Mouse (Mus musculus) hindbrain, embryonic 13.5 days (tissue): ENCODE results near the gene Ech1. TPM values are rescaled to one million over a fixed set of nuclear protein-coding genes. Genes with fewer than 3 reads are reported as not detected.
"Not testable (repeated sequence)": the region's sequence is repeated elsewhere in the genome, so short reads cannot be mapped to it uniquely, and the experiment has no call there.

Source experiments
- ATAC-seq: fragments of 200-750 bp; cut with Nextera tagmentation; 2 replicates; pipeline ENCODE4 v1.8.0; 2017; ENCODE audit warnings: moderate TSS enrichment; ENCODE audit not compliant: low FRiP score
- H3K27ac ChIP-seq: fragments of 300-500 bp; sonication (generic); 2 replicates; pipeline ENCODE4 v1.5.1; 2015; ENCODE audit warnings: inconsistent platforms, mild to moderate bottlenecking, moderate library complexity
- H3K27me3 ChIP-seq: fragments of 300-500 bp; sonication (generic); 2 replicates; pipeline ENCODE4 v1.6.1; 2015; ENCODE audit warnings: mild to moderate bottlenecking, inconsistent platforms
- H3K36me3 ChIP-seq: fragments of 300-500 bp; sonication (generic); 2 replicates; pipeline ENCODE4 v1.6.1; 2015; ENCODE audit warnings: mild to moderate bottlenecking, inconsistent platforms
- H3K4me1 ChIP-seq: fragments of 300-500 bp; sonication (generic); replicated peaks from 2 replicates; pipeline ENCODE4 v1.6.1; 2015; ENCODE audit warnings: inconsistent platforms
- H3K4me2 ChIP-seq: fragments of 300-500 bp; sonication (generic); 2 replicates; pipeline ENCODE4 v1.6.1; 2015; ENCODE audit warnings: inconsistent platforms, mild to moderate bottlenecking, moderate library complexity
- H3K4me3 ChIP-seq: fragments of 300-500 bp; sonication (generic); 2 replicates; pipeline ENCODE4 v1.5.1; 2015; ENCODE audit warnings: mild to moderate bottlenecking, inconsistent platforms
- H3K9ac ChIP-seq: fragments of 300-500 bp; sonication (generic); 2 replicates; pipeline ENCODE4 v1.6.1; 2015; ENCODE audit warnings: mild to moderate bottlenecking, inconsistent platforms
- H3K9me3 ChIP-seq: fragments of 300-500 bp; sonication (generic); 2 replicates; pipeline ENCODE4 v1.6.1; 2016; ENCODE audit warnings: inconsistent platforms
- WGBS: fragments of 180-500 bp; shearing (Covaris S2); methylation state at CpG from one replicate; pipeline ENCODE4 v1.1.7; 2015; 5-methylcytosine and 5-hydroxymethylcytosine counted together
- polyA plus RNA-seq: library from polyadenylated mRNA; unstranded; fragments of >200 nt; fragmentation: Nextera tagmentation; extraction: Ambion mirVana; gene quantifications from 2 replicates; pipeline ENCODE4 v1.2.1, GENCODE M21; 2015

The Ech1 gene
- polyA plus RNA-seq, 1 experiment from 2014 or later = 87.5 TPM

GRCm38 (mm10) chr7:28850642-28851041 is 25.6 kb downstream of the Ech1 start:
- Histone ChIP-seq H3K27me3 (no peaks in the 10 kb centered on the region), H3K4me3 (no peak overlapping the region), H3K9me3 (no peaks in the 10 kb centered on the region), H3K4me2 (no peak overlapping the region), H3K36me3 (no peaks in the 10 kb centered on the region), H3K4me1 (no peaks in the 10 kb centered on the region), H3K9ac (no peak overlapping the region), H3K27ac (no peak overlapping the region)
- ATAC-seq = no peak
- WGBS = 91% methylated on average over 4 of the region's 4 CpGs

GRCm38 (mm10) chr7:28859953-28860352 is 34.9 kb downstream of the Ech1 start:
- Histone ChIP-seq H3K4me1 (peaks cover 12% of the 10 kb centered on the region), H3K4me3 (no peak overlapping the region), H3K36me3 (no peaks in the 10 kb centered on the region), H3K27ac (no peak overlapping the region), H3K9ac (no peak overlapping the region), H3K4me2 (no peak overlapping the region), H3K9me3 (no peaks in the 10 kb centered on the region), H3K27me3 (no peaks in the 10 kb centered on the region)
- WGBS = 94% methylated on average over 2 of the region's 2 CpGs
- no peak for ATAC-seq

- 85% methylated on average over 6 of the region's 6 CpGs for WGBS
- Histone ChIP-seq H3K4me3 (no peak overlapping the region), H3K27me3 (no peaks in the 10 kb centered on the region), H3K4me2 (no peak overlapping the region), H3K4me1 (peaks cover 16% of the 10 kb centered on the region), H3K9me3 (no peaks in the 10 kb centered on the region), H3K27ac (no peak overlapping the region), H3K9ac (no peak overlapping the region), H3K36me3 (no peaks in the 10 kb centered on the region)
- ATAC-seq = no peak
These were observed 35.9 kb downstream of the Ech1 start for GRCm38 (mm10) chr7:28860898-28861297.

- WGBS = 79% methylated on average over 15 of the region's 15 CpGs
- Histone ChIP-seq H3K4me2 (no peak overlapping the region), H3K27me3 (no peaks in the 10 kb centered on the region), H3K9me3 (no peaks in the 10 kb centered on the region), H3K9ac (no peak overlapping the region), H3K4me3 (no peak overlapping the region), H3K27ac (no peak overlapping the region), H3K36me3 (no peaks in the 10 kb centered on the region), H3K4me1 (peaks cover 20% of the 10 kb centered on the region)
- no peak for ATAC-seq
These were observed 37.9 kb downstream of the Ech1 start for GRCm38 (mm10) chr7:28862817-28863499.

GRCm38 (mm10) chr7:28863540-28863939 is 38.5 kb downstream of the Ech1 start, which contains the start of gene Lgals7:
Lgals7 (plus strand) TSS chr7:28863853.
- Histone ChIP-seq H3K27me3 (no peaks in the 10 kb centered on the region), H3K9ac (peak within 1 kb of the TSS; percentile 39), H3K4me1 (peaks cover 20% of the 10 kb centered on the region), H3K27ac (no peak within 1 kb of the TSS), H3K9me3 (no peaks in the 10 kb centered on the region), H3K4me3 (no peak within 1 kb of the TSS), H3K36me3 (no peaks in the 10 kb centered on the region), H3K4me2 (0 out of 2 replicates have a peak within 1 kb of the TSS, but pooled peaks have one; percentile 4)
- WGBS = 83% methylated on average over 6 of the region's 6 CpGs
- ATAC-seq = no peak

GRCm38 (mm10) chr7:28864288-28864750 is 39.3 kb downstream of the Ech1 start:
- ATAC-seq = no peak
- 0 out of 2 replicates have a peak overlapping the region, but pooled peaks have one; percentile 4 for H3K4me2 ChIP-seq
- peak overlapping the region; percentile 39 for H3K9ac ChIP-seq
- no peak overlapping the region for H3K4me3 ChIP-seq
- WGBS = 43% methylated on average over 9 of the region's 9 CpGs
- H3K9me3 ChIP-seq = no peaks in the 10 kb centered on the region
- H3K27me3 ChIP-seq = no peaks in the 10 kb centered on the region
- peaks cover 20% of the 10 kb centered on the region for H3K4me1 ChIP-seq
- H3K27ac ChIP-seq = no peak overlapping the region
- H3K36me3 ChIP-seq = no peaks in the 10 kb centered on the region

- Histone ChIP-seq H3K4me3 (peak overlapping the region; percentile 29), H3K27me3 (no peaks in the 10 kb centered on the region), H3K4me1 (peaks cover 20% of the 10 kb centered on the region), H3K4me2 (peak overlapping the region; percentile 54), H3K27ac (no peak overlapping the region), H3K9ac (peak overlapping the region; percentile 55), H3K36me3 (no peaks in the 10 kb centered on the region), H3K9me3 (no peaks in the 10 kb centered on the region)
- WGBS = 45% methylated on average over 33 of the region's 33 CpGs
- peak; percentile 57 for ATAC-seq
These were observed 40.7 kb downstream of the Ech1 start for GRCm38 (mm10) chr7:28865481-28866300.

GRCm38 (mm10) chr7:28866769-28867507 is 41.9 kb downstream of the Ech1 start:
- no peaks in the 10 kb centered on the region for H3K36me3 ChIP-seq
- no peaks in the 10 kb centered on the region for H3K27me3 ChIP-seq
- peaks cover 20% of the 10 kb centered on the region for H3K4me1 ChIP-seq
- H3K4me2 ChIP-seq = no peak overlapping the region
- no peak overlapping the region for H3K9ac ChIP-seq
- H3K27ac ChIP-seq = no peak overlapping the region
- WGBS = 93% methylated on average over 28 of the region's 28 CpGs
- ATAC-seq = no peak
- no peaks in the 10 kb centered on the region for H3K9me3 ChIP-seq
- H3K4me3 ChIP-seq = no peak overlapping the region

- H3K4me1 ChIP-seq = peaks cover 20% of the 10 kb centered on the region
- not testable (repeated sequence) for H3K27ac ChIP-seq, H3K27me3 ChIP-seq, H3K9ac ChIP-seq, H3K36me3 ChIP-seq, H3K9me3 ChIP-seq, H3K4me3 ChIP-seq, ATAC-seq
- WGBS = 28% methylated on average over 23 of the region's 23 CpGs
- 0 out of 2 replicates have a peak overlapping the region, but pooled peaks have one; percentile 17 for H3K4me2 ChIP-seq
These were observed 42.7 kb downstream of the Ech1 start for GRCm38 (mm10) chr7:28867508-28868340.

GRCm38 (mm10) chr7:28870901-28871664 is 46.1 kb downstream of the Ech1 start:
- 93% methylated on average over 24 of the region's 24 CpGs for WGBS
- H3K9ac ChIP-seq = no peak overlapping the region
- no peak overlapping the region for H3K27ac ChIP-seq
- no peak for ATAC-seq
- no peak overlapping the region for H3K4me3 ChIP-seq
- no peaks in the 10 kb centered on the region for H3K27me3 ChIP-seq
- H3K9me3 ChIP-seq = no peaks in the 10 kb centered on the region
- H3K36me3 ChIP-seq = no peaks in the 10 kb centered on the region
- H3K4me2 ChIP-seq = no peak overlapping the region
- peaks cover 2% of the 10 kb centered on the region for H3K4me1 ChIP-seq

GRCm38 (mm10) chr7:28874565-28874964 is 49.5 kb downstream of the Ech1 start:
- H3K4me1 ChIP-seq = no peaks in the 10 kb centered on the region
- H3K36me3 ChIP-seq = no peaks in the 10 kb centered on the region
- no peaks in the 10 kb centered on the region for H3K27me3 ChIP-seq
- 88% methylated on average over 2 of the region's 2 CpGs for WGBS
- ATAC-seq = no peak
- no peak overlapping the region for H3K4me2 ChIP-seq
- no peak overlapping the region for H3K4me3 ChIP-seq
- no peak overlapping the region for H3K27ac ChIP-seq
- no peak overlapping the region for H3K9ac ChIP-seq
- H3K9me3 ChIP-seq = no peaks in the 10 kb centered on the region
